Mouse (Mus musculus) c-Kit-negative CD71-positive TER-119-positive erythroid progenitor cells, embryonic 14.5 days (primary cell): ENCODE data around the gene Aup1.

Experiments
- DNase-seq: peaks from one replicate; pipeline ENCODE4 v3.0.0-alpha.2; 2013; ENCODE audit warnings: low read depth, low spot score

Gene Aup1

DNA sequence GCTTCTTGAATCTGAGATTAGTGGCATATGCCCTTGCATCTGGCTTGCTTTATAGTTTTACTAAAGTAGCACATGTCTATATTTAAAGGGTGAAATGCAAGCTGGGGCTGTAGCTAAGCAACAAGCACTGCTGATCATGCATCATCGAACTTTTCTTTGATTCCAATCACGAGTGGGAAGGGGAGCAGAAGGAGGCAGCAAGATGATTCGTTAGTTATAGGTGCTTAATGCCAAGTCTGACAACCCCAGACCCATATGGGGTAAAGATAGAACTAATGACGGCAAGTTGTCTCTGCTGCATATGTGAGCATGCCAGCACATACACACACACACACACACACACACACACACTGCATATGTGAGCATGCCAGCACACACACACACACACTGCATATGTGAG is 49.8 kb downstream of the Aup1 start:
- DNase-seq = no peak
